Mouse (Mus musculus): ENCODE data around the gene Pld4. TPM values are rescaled to one million over a fixed set of nuclear protein-coding genes. Genes with fewer than 3 reads are reported as not detected.

Gene Pld4
- total RNA-seq, 2 experiments from 2014 or later: 1.7 to 4.0 TPM

GRCm38 (mm10) chr12:112727801-112728200 is 32.7 kb upstream of the Pld4 start:
- TF ChIP-seq CTCF (IDR thresholded peaks at IDR 0.05): no peak
- intact Hi-C loops (cut with DNase I): no loop called here
- DNase-seq: no peak
- Histone ChIP-seq H3K4me3 (no peak overlapping the region), H3K27ac (no peak overlapping the region)

- H3K27ac ChIP-seq: no peak overlapping the region
- TF ChIP-seq CTCF (IDR thresholded peaks at IDR 0.05): no peak
- DNase-seq: peak; percentile 12
- intact Hi-C loops (cut with DNase I): no loop called here
- no peak overlapping the region for H3K4me3 ChIP-seq
These were observed 29.6 kb upstream of the Pld4 start for GRCm38 (mm10) chr12:112730808-112731207.

- intact Hi-C loops (cut with DNase I): no loop called here
- peak; percentile 14 for DNase-seq
- Histone ChIP-seq H3K4me3 (no peak overlapping the region), H3K27ac (no peak overlapping the region)
- no peak for TF ChIP-seq CTCF (IDR thresholded peaks at IDR 0.05)
These were observed 27.9 kb upstream of the Pld4 start for GRCm38 (mm10) chr12:112732591-112732990.

- DNase-seq: peak; percentile 10
- Histone ChIP-seq H3K27ac (no peak overlapping the region), H3K4me3 (no peak overlapping the region)
- no peak for TF ChIP-seq CTCF (IDR thresholded peaks at IDR 0.05)
- intact Hi-C loops (cut with DNase I): no loop called here
These were observed 26.2 kb upstream of the Pld4 start for GRCm38 (mm10) chr12:112734108-112734820.

GRCm38 (mm10) chr12:112734881-112735655 is 25.4 kb upstream of the Pld4 start:
- DNase-seq: peak; percentile 22
- H3K4me3 ChIP-seq: no peak overlapping the region
- TF ChIP-seq CTCF (IDR thresholded peaks at IDR 0.05): no peak
- no peak overlapping the region for H3K27ac ChIP-seq
- intact Hi-C loops (cut with DNase I): no loop called here

- H3K4me3 ChIP-seq: no peak overlapping the region
- H3K27ac ChIP-seq: no peak overlapping the region
- peak; percentile 8 for DNase-seq
- TF ChIP-seq CTCF (IDR thresholded peaks at IDR 0.05): no peak
- intact Hi-C loops (cut with DNase I): no loop called here
These were observed 24.4 kb upstream of the Pld4 start for GRCm38 (mm10) chr12:112735896-112736635.

GRCm38 (mm10) chr12:112736636-112736925 is 23.9 kb upstream of the Pld4 start:
- Histone ChIP-seq H3K27ac (no peak overlapping the region), H3K4me3 (no peak overlapping the region)
- peak; percentile 19 for DNase-seq
- no peak for TF ChIP-seq CTCF (IDR thresholded peaks at IDR 0.05)
- intact Hi-C loops (cut with DNase I): no loop called here

- H3K4me3 ChIP-seq: no peak overlapping the region
- peak; percentile 16 for DNase-seq
- TF ChIP-seq CTCF (IDR thresholded peaks at IDR 0.05): no peak
- intact Hi-C loops (cut with DNase I): no loop called here
- H3K27ac ChIP-seq: no peak overlapping the region
These were observed 23.4 kb upstream of the Pld4 start for GRCm38 (mm10) chr12:112737081-112737480.

- DNase-seq: peak; percentile 74
- no peak for TF ChIP-seq CTCF (IDR thresholded peaks at IDR 0.05)
- Histone ChIP-seq H3K4me3 (no peak overlapping the region), H3K27ac (no peak overlapping the region)
- intact Hi-C loops (cut with DNase I): no loop called here
These were observed 22.7 kb upstream of the Pld4 start for GRCm38 (mm10) chr12:112737761-112738160.

- intact Hi-C loops (cut with DNase I): no loop called here
- no peak for TF ChIP-seq CTCF (IDR thresholded peaks at IDR 0.05)
- H3K27ac ChIP-seq: no peak overlapping the region
- DNase-seq: peak; percentile 27
- H3K4me3 ChIP-seq: no peak overlapping the region
These were observed 22.0 kb upstream of the Pld4 start for GRCm38 (mm10) chr12:112738281-112739022.

GRCm38 (mm10) chr12:112739023-112739568 is 21.4 kb upstream of the Pld4 start:
- Histone ChIP-seq H3K27ac (no peak overlapping the region), H3K4me3 (no peak overlapping the region)
- intact Hi-C loops (cut with DNase I): no loop called here
- no peak for TF ChIP-seq CTCF (IDR thresholded peaks at IDR 0.05)
- no peak for DNase-seq

GRCm38 (mm10) chr12:112742768-112743167 is 17.7 kb upstream of the Pld4 start:
- intact Hi-C loops (cut with DNase I): no loop called here
- peak; percentile 43 for DNase-seq
- Histone ChIP-seq H3K4me3 (peak overlapping the region; percentile 64), H3K27ac (peak overlapping the region; percentile 87)
- no peak for TF ChIP-seq CTCF (IDR thresholded peaks at IDR 0.05)

Data from gastrocnemius, adult 2 months (tissue).